Mouse (Mus musculus): ENCODE data around the gene 4931429L15Rik. TPM values are rescaled to one million over a fixed set of nuclear protein-coding genes. Genes with fewer than 3 reads are reported as not detected.
A peak's percentile ranks its signal among the peaks of the same experiment; 100 is the strongest.
"Not testable (repeated sequence)": the region's sequence is repeated elsewhere in the genome, so short reads cannot be mapped to it uniquely, and the experiment has no call there.

4931429L15Rik gene
- not detected in 2 replicates for polyA plus RNA-seq (2015; fragmentation: Nextera tagmentation; extraction: Ambion mirVana)

DNA sequence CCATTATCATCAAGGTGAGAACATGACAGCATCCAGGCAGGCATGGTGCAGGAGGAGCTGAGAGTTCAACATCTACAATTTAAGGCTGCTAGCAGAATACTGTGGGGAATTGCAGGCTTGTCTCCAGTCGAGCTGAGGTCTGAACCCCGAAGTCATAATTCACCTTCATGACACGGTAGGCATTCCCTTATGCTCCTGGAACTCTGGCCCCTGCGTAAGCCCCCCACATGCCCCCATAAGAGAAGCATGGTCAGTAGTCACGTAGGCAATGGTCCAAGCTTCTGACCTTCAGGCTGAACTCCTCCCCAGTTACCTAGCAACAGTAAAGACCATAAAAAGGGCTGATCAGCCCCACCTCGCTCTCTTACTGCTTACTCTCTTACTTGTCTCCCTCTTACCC, at the start of gene 4931429L15Rik:
4931429L15Rik (minus strand) TSS at position 101 of the 400 bp plus-strand sequence.
- not testable (repeated sequence) for H3K36me3 ChIP-seq; H3K9me3 ChIP-seq; H3K27me3 ChIP-seq; H3K27ac ChIP-seq; H3K4me3 ChIP-seq; ATAC-seq (ENCODE audit: borderline replicate concordance, extremely low read depth, low FRiP score, low TSS enrichment); H3K4me1 ChIP-seq; H3K9ac ChIP-seq; H3K4me2 ChIP-seq
- 79% methylated on average over 6 of the region's 6 CpGs for WGBS

DNA sequence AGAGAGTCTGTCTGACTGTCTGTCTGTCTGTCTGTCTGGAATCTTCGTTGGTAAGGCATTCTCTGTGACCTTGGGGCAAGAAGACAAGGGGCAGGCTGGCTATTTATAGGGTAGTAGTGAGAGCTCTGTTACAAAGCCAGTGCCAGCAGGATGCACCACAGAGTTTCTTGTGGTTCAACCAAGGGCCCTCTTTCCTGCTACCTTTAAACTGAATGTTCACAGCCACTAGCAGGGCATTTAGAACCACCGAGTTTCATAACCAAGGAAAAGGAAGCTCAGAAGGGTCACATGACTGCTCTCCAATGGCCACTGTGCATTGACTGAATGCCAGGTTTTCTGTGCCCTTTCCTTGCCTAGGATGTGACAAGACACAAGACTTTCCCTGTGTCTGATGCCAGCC, 42.7 kb upstream of the 4931429L15Rik start:
- 66% methylated on average over 2 of the region's 2 CpGs for WGBS
- Histone ChIP-seq H3K27ac (no peak overlapping the region), H3K9me3 (no peaks in the 10 kb centered on the region), H3K27me3 (no peaks in the 10 kb centered on the region), H3K4me1 (no peaks in the 10 kb centered on the region), H3K36me3 (no peaks in the 10 kb centered on the region), H3K4me2 (no peak overlapping the region), H3K4me3 (no peak overlapping the region), H3K9ac (no peak overlapping the region)
- ATAC-seq (ENCODE audit: borderline replicate concordance, extremely low read depth, low FRiP score, low TSS enrichment): no peak

DNA sequence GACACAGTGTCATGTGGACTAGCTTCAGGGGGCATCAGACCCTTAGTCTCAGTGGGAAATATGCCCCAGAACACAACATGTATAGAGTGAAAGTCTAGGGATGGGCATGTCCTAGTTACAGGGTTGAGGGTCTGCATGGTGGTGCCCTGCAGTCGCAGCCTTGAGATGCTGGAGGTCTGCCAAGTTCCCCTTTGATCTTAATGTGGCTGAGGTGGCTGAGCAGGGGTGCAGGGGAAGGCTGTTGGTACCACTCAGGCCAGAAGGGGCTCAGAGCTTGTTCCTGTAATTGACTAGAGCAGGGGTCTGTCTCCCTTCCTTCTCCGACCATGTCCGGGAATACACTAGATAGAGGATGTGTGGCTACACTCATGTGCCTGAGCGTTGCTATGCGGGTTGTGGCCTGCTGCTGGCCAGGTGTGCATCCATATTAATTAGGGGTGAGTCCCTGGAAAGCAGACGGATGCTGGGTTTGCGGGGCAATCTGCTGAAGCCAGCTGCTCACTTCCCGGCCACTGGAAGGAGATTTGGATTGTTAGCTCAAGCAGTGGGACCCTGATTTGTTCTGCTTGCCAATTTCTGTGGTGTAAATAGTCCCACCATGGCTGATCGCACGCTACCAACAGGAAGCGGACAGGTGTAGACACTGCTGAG, 41.8 kb upstream of the 4931429L15Rik start:
- no peaks in the 10 kb centered on the region for H3K9me3 ChIP-seq
- H3K9ac ChIP-seq: no peak overlapping the region
- no peak overlapping the region for H3K4me3 ChIP-seq
- 0 out of 2 replicates have a peak, but pooled peaks have one; percentile 31 for ATAC-seq (ENCODE audit: borderline replicate concordance, extremely low read depth, low FRiP score, low TSS enrichment)
- no peaks in the 10 kb centered on the region for H3K4me1 ChIP-seq
- H3K4me2 ChIP-seq: no peak overlapping the region
- H3K27ac ChIP-seq: no peak overlapping the region
- H3K27me3 ChIP-seq: no peaks in the 10 kb centered on the region
- WGBS: 63% methylated on average over 11 of the region's 11 CpGs
- no peaks in the 10 kb centered on the region for H3K36me3 ChIP-seq

DNA sequence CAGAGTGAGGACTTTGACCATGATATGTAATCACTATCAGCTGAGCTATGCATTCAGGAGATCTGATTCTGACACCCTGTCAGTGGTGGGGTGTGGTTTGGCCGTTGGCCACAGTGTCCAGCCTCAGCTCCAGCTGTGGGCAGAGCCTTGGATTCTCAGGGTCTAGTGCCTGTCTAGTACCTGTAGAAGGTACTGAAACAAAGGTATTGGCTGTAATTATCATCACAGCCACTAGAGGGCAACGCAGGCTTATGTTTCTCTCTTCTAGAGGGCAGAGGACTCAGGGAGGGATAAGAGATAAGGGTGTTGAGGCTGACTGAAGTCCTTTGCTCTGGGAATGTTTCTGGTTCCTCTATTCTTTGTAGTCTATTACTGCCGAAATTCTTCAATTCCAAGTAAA, 34.2 kb upstream of the 4931429L15Rik start:
- H3K9me3 ChIP-seq: no peaks in the 10 kb centered on the region
- no peak overlapping the region for H3K4me3 ChIP-seq
- no peak for ATAC-seq (ENCODE audit: borderline replicate concordance, extremely low read depth, low FRiP score, low TSS enrichment)
- H3K9ac ChIP-seq: no peak overlapping the region
- 3% methylated on average over 3 of the region's 3 CpGs for WGBS
- no peak overlapping the region for H3K4me2 ChIP-seq
- no peak overlapping the region for H3K27ac ChIP-seq
- peaks cover 27% of the 10 kb centered on the region for H3K4me1 ChIP-seq
- peaks cover 27% of the 10 kb centered on the region for H3K27me3 ChIP-seq
- H3K36me3 ChIP-seq: no peaks in the 10 kb centered on the region

DNA sequence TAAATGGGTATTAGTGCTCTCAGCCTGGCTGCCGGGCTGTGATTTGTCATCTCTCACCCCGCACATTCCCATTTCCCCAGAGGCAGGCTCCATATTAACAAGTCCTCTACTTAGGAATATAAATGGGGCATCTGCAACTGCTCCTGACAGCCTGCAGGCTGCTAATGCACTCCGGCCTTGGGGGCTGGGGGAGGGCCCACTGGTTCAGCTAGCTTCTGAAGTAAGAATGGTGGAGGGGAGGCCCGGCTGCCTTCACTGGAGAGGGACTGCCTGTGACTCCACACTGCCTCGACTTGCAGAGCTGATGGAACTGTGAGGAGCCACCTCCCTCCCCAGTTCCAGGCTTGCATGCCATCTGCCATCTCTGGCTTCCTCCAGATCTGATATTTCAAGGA, 33.5 kb upstream of the 4931429L15Rik start:
- Histone ChIP-seq H3K4me1 (peaks cover 27% of the 10 kb centered on the region), H3K9ac (no peak overlapping the region), H3K36me3 (no peaks in the 10 kb centered on the region), H3K27me3 (peaks cover 27% of the 10 kb centered on the region), H3K27ac (peak overlapping the region; percentile 69; the same call in 1 of the 2 replicates), H3K9me3 (no peaks in the 10 kb centered on the region), H3K4me2 (no peak overlapping the region), H3K4me3 (no peak overlapping the region)
- WGBS: 18% methylated on average over 5 of the region's 5 CpGs
- peak; percentile 80 for ATAC-seq (ENCODE audit: borderline replicate concordance, extremely low read depth, low FRiP score, low TSS enrichment)

DNA sequence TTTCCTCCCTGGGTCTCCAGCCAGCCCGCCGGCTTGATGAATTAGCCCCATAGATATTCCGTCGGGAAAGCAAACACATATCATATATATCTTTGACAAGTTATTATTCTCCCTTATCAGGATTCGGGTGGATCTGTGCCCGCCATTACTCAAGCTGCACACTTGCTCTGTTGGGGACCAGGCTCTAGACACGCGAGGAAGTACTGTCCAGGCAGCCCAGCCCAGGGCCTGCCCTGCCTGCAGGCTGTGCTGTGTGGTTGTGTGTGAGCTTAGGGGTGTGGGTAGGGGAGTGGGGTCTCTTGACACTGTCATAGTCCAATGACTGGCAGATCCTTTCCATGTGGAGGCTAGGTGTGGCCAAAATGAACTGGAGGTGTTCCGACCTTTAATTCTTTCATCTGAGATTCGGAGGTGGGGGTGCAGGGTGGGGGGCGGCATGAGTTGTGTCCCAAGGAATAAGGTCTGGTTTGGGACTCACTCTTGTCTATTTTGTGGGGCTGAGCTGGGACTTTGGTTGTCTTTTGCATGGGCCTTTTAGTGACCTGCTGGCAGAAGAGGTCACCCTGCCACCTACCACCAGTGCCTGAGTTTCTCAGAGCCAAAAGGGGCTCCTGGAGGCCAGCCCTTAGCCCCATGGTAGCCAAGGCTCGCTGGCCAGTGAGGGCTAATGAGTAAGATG, 33.0 kb upstream of the 4931429L15Rik start:
- Histone ChIP-seq H3K9ac (no peak overlapping the region), H3K27ac (peak overlapping the region; percentile 69), H3K27me3 (peaks cover 27% of the 10 kb centered on the region), H3K4me1 (peaks cover 27% of the 10 kb centered on the region), H3K4me2 (peak overlapping the region; percentile 38; the same call in 1 of the 2 replicates), H3K36me3 (no peaks in the 10 kb centered on the region), H3K4me3 (no peak overlapping the region), H3K9me3 (no peaks in the 10 kb centered on the region)
- WGBS: 26% methylated on average over 12 of the region's 12 CpGs
- peak; percentile 85 for ATAC-seq (ENCODE audit: borderline replicate concordance, extremely low read depth, low FRiP score, low TSS enrichment)

DNA sequence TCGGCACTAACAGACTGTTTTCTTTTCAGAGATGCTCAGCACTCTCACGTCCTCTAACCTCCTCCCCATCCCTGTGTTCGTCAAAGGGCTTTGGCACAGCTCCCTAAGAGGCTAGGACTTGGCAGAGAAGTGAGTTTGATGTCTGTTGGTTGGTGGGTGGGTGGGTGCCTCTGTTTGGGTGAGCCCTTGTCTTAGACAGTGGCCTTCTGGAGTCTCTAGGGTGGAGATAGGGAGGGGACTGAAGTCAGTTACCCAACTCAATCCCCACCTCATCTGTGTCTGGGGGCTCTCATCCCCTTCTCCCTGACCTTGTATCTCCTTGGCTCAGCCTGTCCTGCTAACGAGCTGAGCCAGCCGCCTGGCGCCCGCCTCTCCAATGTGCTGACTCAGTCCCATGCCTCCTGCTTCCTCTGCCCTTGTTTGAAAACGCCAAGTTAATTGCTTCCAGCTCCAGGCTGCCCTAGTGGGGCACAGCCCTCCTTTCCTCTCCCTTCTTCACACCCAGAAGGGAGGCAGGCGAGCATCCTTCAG, 30.7 kb upstream of the 4931429L15Rik start:
- peaks cover 27% of the 10 kb centered on the region for H3K4me1 ChIP-seq
- no peak overlapping the region for H3K4me3 ChIP-seq
- H3K27ac ChIP-seq: no peak overlapping the region
- no peak overlapping the region for H3K9ac ChIP-seq
- H3K36me3 ChIP-seq: no peaks in the 10 kb centered on the region
- peaks cover 27% of the 10 kb centered on the region for H3K27me3 ChIP-seq
- H3K9me3 ChIP-seq: no peaks in the 10 kb centered on the region
- H3K4me2 ChIP-seq: no peak overlapping the region
- ATAC-seq (ENCODE audit: borderline replicate concordance, extremely low read depth, low FRiP score, low TSS enrichment): peak; percentile 62
- 22% methylated on average over 9 of the region's 9 CpGs for WGBS

DNA sequence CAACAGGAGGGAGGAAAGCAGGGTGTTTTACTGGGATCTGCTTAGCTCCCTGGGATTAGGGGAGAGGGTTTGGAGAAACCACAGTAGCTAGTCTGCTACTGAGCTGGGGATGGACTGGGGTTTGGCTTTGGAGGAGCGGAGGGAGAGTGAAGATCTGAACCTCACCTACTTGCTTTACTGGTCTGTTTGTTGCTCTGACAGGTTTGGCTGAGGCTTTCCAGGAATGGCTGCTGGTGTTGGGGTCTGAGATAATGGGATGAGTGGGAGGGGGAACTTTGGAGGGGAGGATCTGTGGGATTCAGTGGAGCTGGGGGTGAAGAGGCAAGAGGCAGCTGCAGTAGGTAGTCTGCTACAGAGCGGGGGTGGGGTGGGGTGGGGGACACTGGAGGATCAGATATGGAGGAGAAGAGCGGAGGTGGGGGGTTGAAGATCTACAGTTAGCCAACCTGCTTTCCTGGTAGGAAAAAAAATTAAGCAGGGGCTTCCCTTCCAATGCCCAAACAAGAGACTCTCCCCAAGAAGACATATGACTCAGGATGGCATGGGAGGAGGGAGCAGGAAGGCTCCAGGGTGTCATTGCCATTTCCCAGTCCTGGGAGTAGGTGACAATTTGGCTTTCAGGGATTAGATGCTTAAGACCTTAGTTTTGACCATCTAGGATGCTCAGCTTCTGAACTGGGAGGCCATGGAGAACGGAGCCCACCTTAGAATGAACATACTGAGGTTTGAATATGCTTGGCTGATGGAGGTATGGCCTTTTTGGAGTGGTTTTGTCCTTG, 26.3 kb upstream of the 4931429L15Rik start:
- Histone ChIP-seq H3K27me3 (0 out of 2 replicates have a peak, but pooled peaks cover 6% of the 10 kb centered on the region), H3K27ac (no peak overlapping the region), H3K4me2 (no peak overlapping the region), H3K4me3 (no peak overlapping the region), H3K9ac (no peak overlapping the region), H3K4me1 (peaks cover 4% of the 10 kb centered on the region), H3K36me3 (no peaks in the 10 kb centered on the region), H3K9me3 (no peaks in the 10 kb centered on the region)
- no peak for ATAC-seq (ENCODE audit: borderline replicate concordance, extremely low read depth, low FRiP score, low TSS enrichment)
- 77% methylated on average over 4 of the region's 4 CpGs for WGBS

DNA sequence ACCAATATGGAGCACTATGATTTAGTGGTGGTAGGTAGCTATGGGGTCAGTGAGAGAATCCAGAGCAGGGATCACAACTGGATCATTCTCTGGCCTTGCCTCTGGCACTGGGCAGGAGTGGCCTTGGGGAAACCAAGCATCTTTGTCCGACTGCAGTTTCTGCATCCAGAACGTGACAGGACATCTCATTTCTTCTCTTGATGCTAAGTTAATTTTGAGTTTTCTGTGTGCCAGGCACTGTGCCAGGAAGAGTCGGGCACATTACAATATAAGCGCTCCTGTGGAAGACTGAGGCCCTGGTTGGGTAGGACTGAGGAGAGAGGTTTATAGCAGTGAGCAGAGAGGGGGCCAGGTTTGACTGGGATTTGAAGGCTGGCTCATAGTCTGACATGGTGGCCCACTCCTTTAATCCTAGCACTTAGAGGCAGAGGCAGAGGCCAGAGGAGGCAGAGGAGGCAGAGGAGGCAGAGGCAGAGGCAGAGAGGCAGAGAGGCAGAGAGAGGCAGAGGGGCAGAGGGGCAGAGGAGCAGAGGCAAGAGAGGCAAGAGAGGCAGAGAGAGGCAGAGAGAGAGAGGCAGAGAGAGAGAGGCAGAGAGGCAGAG, 19.4 kb upstream of the 4931429L15Rik start:
- Histone ChIP-seq H3K36me3 (no peaks in the 10 kb centered on the region), H3K27ac (no peak overlapping the region), H3K9me3 (no peaks in the 10 kb centered on the region), H3K4me2 (no peak overlapping the region), H3K9ac (no peak overlapping the region), H3K27me3 (peaks cover 19% of the 10 kb centered on the region; the same call in 1 of the 2 replicates), H3K4me3 (no peak overlapping the region), H3K4me1 (no peaks in the 10 kb centered on the region)
- no peak for ATAC-seq (ENCODE audit: borderline replicate concordance, extremely low read depth, low FRiP score, low TSS enrichment)
- WGBS: 76% methylated on average over 4 of the region's 4 CpGs

DNA sequence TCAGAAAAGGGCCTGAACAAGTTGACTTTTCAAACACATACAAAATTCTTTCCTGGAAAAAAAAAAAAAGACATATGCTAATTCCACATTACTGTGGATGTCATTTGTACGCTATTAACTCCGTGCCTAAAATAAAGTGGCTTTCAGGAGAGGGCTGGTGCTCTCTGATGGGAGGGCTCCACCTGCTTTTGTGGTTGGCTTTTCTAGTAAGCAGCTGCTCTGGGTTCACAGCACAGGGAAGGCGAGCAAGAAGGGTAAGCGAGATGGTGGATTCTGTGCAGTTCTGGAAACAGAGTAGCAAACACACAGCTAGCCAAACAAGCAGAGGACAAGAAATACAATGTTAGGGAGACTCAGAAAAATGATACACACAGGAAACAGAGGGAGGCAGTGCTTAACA, 18.6 kb upstream of the 4931429L15Rik start:
- no peaks in the 10 kb centered on the region for H3K9me3 ChIP-seq
- H3K27me3 ChIP-seq: peaks cover 22% of the 10 kb centered on the region; the same call in 1 of the 2 replicates
- no peaks in the 10 kb centered on the region for H3K36me3 ChIP-seq
- ATAC-seq (ENCODE audit: borderline replicate concordance, extremely low read depth, low FRiP score, low TSS enrichment): no peak
- H3K4me1 ChIP-seq: no peaks in the 10 kb centered on the region
- no peak overlapping the region for H3K27ac ChIP-seq
- no peak overlapping the region for H3K9ac ChIP-seq
- H3K4me3 ChIP-seq: no peak overlapping the region
- no peak overlapping the region for H3K4me2 ChIP-seq
- WGBS: 40% methylated on average over 4 of the region's 4 CpGs

DNA sequence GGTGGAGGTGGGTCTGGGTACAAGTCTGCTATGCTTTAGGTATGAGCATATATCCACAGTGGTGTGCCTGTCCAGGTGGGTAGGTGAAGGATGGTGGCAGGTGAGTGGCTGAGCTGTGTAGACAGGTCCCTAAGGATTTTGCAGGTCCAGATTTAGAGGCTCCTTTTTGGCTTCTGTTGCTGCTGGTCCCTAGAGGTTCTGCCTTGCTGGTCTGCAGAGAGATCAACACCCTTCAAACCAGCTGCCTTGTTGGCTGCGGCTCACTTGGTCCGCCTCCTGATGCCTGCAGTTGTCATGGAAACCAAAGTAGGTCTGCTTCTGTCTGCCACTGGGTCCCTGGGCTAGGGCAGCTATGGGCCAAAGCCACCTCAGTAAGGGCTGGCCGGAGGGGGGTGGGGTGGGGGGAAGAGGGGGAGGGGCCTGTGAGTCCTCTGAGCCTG, 18.1 kb upstream of the 4931429L15Rik start:
- peak; percentile 42; the same call in 1 of the 2 replicates for ATAC-seq (ENCODE audit: borderline replicate concordance, extremely low read depth, low FRiP score, low TSS enrichment)
- WGBS: 8% methylated on average over 2 of the region's 3 CpGs
- no peaks in the 10 kb centered on the region for H3K36me3 ChIP-seq

More for the DNA sequence above, 18.1 kb upstream of the 4931429L15Rik start:
- Histone ChIP-seq H3K4me2 (no peak overlapping the region), H3K9me3 (no peaks in the 10 kb centered on the region), H3K4me3 (no peak overlapping the region), H3K9ac (no peak overlapping the region), H3K4me1 (no peaks in the 10 kb centered on the region), H3K27me3 (peaks cover 22% of the 10 kb centered on the region; the same call in 1 of the 2 replicates), H3K27ac (no peak overlapping the region)
